Mouse (Mus musculus) liver, postnatal 0 days (tissue): Measurements from ENCODE around the gene Ppat.

Experiments
- CTCF ChIP-seq: sonication (generic); IDR thresholded peaks from 2 replicates; pipeline ENCODE4 v1.5.1; 2016; ENCODE audit warnings: antibody characterized with exemption, low read depth
- EP300 ChIP-seq: IDR thresholded peaks from 2 replicates; pipeline ENCODE4 v1.6.1; 2016; ENCODE audit warnings: antibody characterized with exemption, low read depth, mild to moderate bottlenecking

DNA sequence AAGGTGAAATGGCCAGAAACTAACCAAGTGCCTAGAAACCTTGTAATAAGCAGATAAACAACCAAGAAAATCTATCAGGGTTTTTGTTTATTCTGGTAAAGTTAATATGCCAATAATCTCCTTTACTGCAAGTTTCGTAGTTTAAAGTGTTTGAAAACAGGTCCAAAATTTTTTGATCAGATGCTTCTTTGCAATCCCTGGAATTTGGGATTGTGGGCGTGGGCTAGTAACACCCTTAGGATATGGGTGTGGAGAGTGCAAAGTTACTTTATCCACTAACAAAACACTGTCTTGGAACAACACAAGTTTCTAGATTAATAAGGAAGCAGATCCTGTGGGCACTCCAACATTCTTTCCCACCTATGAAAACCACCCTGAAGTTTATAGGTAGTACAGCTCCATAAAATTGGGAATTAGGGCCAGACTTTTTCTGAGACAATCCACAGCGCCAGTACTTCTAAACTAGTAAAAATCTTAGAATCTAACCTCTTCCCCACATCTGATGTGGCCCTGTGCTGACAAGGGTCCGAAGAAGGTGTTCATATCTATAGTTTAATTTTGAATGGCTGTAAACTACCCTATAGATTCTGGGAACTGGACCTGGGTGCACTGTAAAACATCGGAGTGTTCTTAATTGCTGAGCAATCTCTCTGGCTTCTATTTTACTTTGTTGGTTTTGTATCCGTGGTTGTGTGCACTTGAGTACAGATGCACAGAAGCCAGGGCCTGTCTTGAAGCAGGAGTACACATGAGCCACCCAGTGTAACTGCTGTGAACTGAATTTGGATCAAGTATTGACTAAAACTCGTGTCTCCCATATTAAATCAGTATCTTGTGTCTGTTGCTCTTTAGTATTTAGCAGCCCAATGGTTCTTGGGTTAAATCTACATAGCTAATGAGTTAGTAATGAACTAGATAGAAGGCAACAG lies 998 bp upstream of the Ppat start:
- no peak for TF ChIP-seq CTCF
- TF ChIP-seq EP300, result no peak
